Mouse (Mus musculus) forelimb bud, embryonic 11.5 days (tissue): ENCODE results near the gene Dmc1.

ENCODE experiments used
- DNase-seq: peaks from one replicate; pipeline ENCODE4 v3.0.0-alpha.2; 2012; ENCODE audit warnings: low read depth, low spot score

Dmc1 gene

GRCm38 (mm10) chr15:79604990-79605665 is at the start of gene Dmc1:
Dmc1 (minus strand) TSS chr15:79605109.
- DNase-seq: no peak

- peak; percentile 17 for DNase-seq
Observed at GRCm38 (mm10) chr15:79651481-79651880, 46.6 kb upstream of the Dmc1 start.

GRCm38 (mm10) chr15:79650569-79650968 is 45.7 kb upstream of the Dmc1 start:
- DNase-seq: peak; percentile 33

GRCm38 (mm10) chr15:79648130-79648529 is 43.2 kb upstream of the Dmc1 start:
- no peak for DNase-seq

- DNase-seq: no peak
Observed at GRCm38 (mm10) chr15:79645483-79645882, 40.6 kb upstream of the Dmc1 start.

DNA sequence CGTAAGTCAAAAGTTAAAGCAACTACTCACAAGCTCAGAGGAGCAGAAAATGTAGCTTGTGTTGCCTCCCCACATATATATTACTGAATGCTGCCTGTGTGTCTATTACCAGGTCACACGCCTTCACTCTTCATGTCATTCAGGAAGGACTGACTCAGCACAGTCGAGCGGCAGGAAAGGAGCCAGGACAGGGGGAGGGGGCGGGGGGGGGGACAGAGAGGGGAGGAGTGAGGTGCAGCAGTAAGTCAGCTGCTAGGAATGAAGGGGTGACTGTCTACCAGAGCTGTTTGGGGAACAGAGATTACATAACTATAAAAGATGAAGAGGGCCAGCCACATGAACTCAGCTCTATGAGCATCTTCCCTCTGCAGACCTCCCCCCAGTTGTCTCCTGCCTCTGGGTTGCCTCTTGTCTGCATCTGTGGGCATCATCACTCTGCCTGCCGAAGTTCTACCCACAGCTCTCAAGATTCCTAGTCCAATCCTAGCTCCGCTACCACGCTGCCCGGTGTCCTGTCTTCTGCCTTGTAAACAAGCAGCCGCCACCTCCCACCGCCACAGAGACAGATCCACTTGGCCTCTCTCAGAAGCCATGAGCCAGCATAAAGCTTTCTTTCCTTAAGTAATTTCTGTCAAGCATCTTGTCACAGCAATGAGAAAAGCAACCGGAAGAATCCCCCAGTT is 36.4 kb upstream of the Dmc1 start:
- DNase-seq: no peak

- DNase-seq: no peak
Observed at GRCm38 (mm10) chr15:79630471-79630870, 25.6 kb upstream of the Dmc1 start.

GRCm38 (mm10) chr15:79619770-79620414 is 15.0 kb upstream of the Dmc1 start:
- no peak for DNase-seq

DNA sequence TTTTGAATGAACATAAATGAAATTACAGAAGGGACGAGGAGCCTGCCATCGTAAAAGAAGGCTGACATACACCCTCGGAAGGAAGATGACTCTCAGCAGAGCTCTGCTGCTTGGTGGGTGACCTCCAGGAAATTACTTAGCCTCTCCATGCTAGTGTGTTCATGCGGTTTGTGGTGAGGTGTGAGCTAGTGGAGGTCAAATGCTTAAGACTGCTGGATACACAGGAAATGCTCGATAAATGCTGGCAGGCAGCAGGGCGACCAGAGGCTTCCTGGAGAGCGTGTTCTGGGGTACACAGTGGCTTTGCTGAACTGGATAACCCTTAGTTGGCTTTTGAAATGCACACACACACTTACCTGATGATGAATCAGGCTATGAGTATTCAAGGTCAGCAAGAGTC is 13.5 kb upstream of the Dmc1 start:
- no peak for DNase-seq

DNA sequence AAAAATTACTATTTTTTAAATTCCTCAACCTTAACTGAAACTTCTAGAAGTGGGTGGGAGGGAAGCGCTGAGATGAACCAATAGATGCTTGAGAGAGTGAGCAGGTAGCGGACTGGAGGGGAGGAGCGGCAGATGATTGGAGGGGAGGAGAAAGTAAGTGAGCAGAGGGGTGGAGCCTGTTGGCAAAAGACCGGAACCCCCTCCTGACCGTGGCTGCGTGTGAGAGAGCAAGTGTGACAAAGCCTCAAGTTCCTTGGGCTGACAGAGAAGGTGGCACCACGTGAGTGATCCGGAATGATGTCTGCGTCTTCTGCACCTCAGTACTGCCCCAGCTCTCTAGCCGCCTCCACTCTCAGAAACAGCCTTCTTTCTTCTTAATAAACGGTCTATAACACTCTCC is 12.2 kb upstream of the Dmc1 start:
- no peak for DNase-seq

DNA sequence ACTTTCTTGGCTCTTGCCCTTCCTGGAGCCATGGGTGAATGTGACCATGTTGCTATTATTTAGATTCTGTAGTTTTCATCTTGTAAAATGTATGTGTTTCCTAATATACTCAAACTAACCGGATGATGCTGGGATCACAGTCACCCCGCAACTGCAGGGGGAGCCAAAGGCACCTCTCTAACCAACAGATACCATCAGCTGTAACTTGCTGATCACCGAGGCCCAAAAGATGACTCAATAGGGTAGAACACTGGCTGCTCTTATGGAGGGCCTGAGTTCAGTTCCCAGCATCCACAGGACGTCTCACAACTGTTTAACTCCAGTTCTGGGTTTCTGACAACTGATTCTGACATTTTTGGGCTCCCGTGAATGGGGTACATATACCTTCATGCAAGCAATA is 11.8 kb upstream of the Dmc1 start:
- no peak for DNase-seq

GRCm38 (mm10) chr15:79615501-79615900 is 10.6 kb upstream of the Dmc1 start:
- DNase-seq: no peak

GRCm38 (mm10) chr15:79609226-79609625 is 4.3 kb upstream of the Dmc1 start:
- DNase-seq: no peak

DNA sequence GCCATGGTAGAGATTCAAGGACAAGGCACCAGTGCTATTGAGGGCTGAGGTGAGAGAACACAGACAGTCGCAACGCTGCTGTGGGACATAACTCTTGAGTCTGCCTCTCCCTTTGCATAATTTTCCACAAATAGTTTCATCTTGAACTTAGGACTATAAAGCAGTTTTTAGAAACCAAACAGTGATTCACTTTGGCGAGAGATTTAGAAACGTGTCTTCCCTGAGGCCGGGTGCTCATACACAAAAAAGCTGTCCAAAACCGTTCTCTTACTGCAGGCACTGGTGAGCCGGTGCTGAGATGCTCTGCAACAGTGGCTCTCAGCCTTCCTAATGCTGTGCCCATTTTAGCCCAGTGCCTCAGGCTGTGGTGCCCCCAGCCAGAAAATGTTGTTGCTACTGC is 3.3 kb upstream of the Dmc1 start:
- DNase-seq: no peak

DNA sequence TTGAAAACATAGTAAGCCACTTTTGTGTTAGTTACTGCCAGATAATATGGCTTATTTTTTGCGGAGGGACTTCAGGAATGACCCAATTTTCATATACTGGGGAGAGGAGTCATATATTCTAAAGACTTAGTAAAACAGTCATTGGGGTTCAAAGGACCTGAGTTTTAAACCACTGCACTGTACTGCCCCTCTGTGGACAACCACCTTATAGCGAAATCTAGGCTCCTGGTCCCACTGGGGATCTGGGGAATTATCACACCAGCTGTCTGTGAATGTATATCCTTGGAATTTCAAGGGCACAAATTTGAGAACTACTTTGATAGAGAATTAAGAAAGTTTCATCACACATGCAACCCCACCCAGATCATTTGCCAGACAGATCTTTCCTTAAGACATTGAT is 2.8 kb upstream of the Dmc1 start:
- no peak for DNase-seq

DNA sequence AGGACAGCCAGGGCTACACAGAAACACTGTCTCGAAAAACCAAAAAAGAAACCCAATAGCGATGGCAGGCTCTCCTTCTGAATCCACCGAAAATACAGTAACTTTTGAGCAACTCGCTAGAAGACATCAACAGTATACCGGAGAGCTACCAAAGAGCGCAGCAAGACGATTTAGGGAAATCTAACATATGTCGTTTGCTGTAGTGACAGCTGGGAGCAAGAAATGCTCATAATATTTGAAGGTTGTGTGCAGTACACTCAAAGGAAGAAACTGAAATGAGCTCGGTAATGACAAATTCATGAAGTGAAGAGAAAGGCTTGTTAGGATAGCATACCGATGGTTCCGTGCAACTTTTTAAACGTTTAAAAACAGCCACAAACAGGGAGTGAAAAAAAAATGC is 1.3 kb upstream of the Dmc1 start:
- DNase-seq: no peak

DNA sequence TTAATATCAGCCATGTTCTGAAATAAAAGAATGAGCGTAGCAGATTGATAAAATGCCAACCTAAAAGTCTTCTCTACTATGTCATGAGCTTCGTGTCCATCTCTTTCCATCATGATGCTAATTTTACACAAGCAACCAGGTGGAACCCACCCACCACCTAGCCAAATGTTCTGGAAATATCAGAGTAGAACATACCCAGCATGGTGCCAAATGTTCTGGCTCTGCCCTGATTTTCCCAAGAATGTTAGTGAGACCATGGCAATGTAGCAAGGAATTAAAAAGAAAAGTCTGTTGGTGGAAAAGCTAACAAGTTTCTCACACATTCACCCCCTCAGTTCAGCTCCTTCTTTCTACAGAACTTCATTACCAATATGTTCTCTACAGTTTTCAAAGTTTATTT is 4.7 kb downstream of the Dmc1 start:
- no peak for DNase-seq

GRCm38 (mm10) chr15:79598715-79599114 is 6.2 kb downstream of the Dmc1 start:
- DNase-seq: no peak

DNA sequence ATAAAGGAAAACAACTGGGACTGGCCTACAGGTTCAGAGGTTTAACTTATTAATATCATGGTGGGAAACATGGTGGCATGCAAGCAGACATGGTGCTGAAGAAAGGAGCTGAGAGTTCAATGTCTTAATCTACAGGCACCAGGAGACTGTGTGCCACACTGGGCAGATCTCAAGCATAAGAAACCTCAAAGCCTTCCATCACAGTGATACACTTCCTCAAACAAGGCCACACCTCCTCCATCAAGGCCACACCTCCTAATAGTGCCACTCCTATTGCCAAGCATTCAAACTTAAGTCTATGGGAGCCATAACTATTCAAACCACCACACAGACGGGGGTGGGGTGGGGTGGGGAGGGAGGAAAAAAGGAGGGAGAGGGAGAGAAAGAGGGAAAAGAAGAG is 23.3 kb downstream of the Dmc1 start:
- no peak for DNase-seq

DNA sequence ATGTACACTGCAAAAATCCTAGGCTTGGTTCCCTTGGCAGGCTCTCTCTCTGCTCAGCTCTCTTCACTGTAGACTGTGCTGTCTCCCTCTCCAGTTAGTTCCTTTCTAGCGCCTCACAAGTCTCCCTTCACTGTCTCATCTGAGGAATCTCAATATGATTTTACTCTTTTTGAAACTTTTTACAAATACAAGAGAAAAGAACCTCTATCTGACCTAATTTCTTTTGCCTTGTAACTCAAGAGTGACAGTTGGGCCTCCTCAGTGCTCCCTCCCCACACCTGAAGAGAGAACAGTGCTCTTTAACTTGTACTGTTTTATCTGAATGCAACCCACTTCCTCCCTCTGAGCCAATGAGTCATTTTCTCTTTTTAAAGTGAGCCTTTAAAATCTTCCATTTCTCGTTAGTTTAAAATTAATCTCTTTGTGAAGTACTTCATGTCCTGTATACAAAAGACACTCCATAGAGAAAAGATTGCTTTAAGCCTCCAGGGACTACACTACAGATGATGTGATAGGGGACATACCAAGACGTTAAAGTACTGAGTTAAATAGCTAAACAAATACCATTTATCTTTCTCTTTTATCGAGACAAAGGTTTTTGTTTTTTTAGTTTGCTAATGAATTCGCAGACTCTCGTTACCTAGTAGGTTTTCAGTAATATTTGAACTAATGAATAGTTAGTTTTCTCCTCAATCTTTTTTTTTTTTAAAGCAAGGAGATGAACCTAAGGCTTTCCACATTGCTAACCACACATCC is 27.1 kb downstream of the Dmc1 start:
- no peak for DNase-seq

DNA sequence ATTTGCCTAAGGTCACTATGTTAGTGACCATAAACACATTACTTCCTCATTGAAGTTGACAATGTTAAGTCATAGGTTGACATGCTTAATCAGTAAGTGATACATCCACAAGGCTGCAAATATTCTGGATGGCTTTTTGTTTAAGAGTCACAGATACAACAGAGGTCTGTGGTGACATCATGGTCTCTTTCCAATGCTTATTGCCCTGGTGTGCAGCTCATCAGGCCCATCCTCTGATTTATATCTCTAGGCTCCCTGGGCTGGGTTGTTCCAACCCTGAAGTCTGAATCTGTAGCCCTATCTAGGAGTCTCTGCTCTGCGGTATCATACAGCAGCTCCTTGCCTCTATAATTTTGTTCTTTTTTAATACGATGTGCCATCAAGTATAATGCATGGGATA is 28.0 kb downstream of the Dmc1 start:
- DNase-seq: no peak

- DNase-seq: no peak
Observed at GRCm38 (mm10) chr15:79575543-79576222, 29.2 kb downstream of the Dmc1 start.
